Mouse (Mus musculus) heart, postnatal 10 days (tissue): ENCODE data around the gene Use1. TPM values are rescaled to one million over a fixed set of nuclear protein-coding genes. Genes with fewer than 3 reads are reported as not detected.
A peak's percentile ranks its signal among the peaks of the same experiment; 100 is the strongest.

Source experiments
- DNase-seq, 2 experiments: peaks; one replicate each; pipeline ENCODE4 v3.0.0; 2021
- intact Hi-C: fragments of 180-260 bp; cut with DNase I; formaldehyde crosslinking; loops from one replicate; pipeline ENCODE4 v1.15.1; 2025
- total RNA-seq, 2 experiments: library from RNA; stranded (reverse); gene quantifications; 2 replicates each; pipeline ENCODE4 v1.2.3; 2021

Gene Use1
- total RNA-seq, 2 experiments from 2014 or later, result 110 to 116 TPM

DNA sequence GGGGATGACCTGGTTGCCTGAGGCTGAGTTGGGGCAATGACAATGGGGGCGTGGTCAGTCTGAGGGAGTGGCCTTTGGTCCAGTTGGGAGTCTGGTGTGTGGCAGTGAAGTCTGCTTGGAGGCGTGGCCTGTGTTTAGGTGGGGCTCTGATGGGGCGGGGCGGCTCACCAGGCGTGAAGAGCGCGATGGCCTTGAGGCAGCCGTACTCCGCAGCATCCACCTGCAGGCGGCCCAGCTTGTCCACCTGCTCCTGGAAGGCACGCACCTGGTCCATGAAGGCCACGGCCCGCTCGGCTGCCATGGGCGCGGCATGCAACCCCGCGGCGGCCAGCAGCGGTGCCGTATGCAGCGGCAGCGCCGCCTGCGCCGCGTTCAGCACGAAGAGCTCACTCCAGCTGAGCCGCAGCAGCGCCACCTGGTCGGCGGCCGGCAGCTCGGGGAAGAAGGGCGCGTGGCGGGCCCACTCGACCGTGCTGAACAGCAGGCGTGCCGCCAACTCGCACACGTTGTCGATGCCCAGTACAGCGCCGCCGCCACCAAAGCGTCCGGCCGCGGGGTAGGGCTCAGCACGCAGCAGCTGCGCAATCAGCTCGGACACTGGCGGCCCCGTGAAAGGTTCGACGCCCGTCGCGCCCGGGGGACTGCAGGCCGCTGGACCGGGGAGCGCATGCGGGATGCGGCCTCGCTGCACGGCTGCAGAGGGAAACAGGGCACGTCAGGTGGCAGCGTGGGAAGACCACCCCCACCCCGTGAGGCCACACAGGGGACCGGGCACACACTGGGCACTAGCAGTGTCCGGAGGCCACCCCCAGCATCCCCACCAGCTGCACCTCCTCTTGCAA, 9.2 kb downstream of the Use1 start:
- DNase-seq, result peak; percentile 58 to 65
- intact Hi-C loops, result no loop called here

DNA sequence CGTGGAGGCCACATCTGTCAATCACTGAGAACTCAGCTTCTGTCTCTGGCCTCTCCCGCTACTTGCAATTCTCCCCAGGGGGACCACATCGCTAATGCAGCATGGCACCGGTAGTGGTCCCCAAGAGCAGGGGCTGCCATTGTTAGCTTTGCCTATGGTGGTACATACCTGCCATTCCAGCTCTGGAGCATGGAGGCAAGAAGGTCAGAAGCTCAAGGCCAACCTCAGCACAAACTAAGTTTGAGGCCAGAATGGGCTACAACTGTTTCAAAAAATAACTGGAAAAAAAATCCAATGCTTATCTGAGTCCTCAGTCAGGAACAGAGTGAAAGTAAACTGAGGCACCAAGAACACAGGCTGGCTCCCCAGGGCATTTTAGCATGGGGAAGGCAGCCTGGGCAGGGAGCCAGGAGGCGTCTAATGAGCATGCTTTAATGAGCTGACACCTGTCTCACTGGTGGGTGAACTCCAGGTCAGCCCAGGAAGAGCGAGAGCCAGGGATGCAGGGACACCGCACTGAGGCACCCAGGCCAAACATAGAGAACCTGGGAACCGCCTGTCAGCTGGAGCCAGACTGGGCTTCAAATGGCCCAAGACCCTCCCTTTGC, 9.9 kb downstream of the Use1 start:
- intact Hi-C loops, result no loop called here
- DNase-seq, result no peak

DNA sequence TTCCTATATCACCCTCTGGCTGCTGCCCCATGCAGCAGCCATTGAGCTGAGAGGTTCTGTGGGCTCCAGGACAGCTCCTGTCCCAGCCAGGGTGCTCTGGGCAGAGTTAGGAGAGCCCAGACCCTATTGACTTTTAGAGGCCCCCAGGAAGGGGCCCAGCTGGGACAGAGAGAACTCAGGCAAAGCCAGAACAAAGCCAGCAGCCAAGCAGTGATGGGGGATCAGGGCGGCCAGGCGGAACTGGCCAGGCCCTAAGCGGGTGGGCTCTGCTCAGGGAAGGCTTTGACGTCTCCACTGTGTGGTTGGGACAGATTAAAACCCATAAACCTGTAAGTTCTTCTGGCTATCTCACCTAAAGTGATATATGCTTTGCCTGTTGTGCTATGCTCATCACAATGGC, 12.4 kb downstream of the Use1 start:
- intact Hi-C loops, result no loop called here
- no peak for DNase-seq

DNA sequence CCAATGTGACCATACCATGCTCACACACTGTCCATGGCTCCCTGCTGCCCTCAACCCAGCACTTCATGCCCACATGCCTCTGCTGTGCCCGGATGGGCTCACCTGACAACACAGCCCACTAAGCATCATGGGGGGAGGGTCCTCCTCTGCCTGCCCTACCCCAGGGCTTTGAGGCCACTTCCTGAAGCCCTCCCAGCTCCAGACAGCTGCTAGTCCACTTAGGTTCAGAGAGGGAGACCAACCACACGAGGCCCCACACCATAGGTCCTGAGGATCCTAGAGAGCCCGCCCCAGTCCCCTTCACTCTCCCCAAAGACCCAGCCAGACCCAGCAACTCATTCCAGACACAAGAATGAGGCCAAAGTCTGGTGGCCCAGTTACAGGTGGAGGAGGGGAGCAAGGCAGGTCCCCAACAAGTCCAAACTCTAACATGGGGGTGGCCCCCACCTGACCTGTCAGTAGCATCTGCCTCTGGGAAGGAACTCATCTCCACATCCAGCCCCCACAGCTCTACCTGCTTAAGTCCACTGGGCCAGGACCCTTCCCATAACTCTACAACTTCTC, 12.9 kb downstream of the Use1 start:
- intact Hi-C loops, result no loop called here
- DNase-seq, result no peak

DNA sequence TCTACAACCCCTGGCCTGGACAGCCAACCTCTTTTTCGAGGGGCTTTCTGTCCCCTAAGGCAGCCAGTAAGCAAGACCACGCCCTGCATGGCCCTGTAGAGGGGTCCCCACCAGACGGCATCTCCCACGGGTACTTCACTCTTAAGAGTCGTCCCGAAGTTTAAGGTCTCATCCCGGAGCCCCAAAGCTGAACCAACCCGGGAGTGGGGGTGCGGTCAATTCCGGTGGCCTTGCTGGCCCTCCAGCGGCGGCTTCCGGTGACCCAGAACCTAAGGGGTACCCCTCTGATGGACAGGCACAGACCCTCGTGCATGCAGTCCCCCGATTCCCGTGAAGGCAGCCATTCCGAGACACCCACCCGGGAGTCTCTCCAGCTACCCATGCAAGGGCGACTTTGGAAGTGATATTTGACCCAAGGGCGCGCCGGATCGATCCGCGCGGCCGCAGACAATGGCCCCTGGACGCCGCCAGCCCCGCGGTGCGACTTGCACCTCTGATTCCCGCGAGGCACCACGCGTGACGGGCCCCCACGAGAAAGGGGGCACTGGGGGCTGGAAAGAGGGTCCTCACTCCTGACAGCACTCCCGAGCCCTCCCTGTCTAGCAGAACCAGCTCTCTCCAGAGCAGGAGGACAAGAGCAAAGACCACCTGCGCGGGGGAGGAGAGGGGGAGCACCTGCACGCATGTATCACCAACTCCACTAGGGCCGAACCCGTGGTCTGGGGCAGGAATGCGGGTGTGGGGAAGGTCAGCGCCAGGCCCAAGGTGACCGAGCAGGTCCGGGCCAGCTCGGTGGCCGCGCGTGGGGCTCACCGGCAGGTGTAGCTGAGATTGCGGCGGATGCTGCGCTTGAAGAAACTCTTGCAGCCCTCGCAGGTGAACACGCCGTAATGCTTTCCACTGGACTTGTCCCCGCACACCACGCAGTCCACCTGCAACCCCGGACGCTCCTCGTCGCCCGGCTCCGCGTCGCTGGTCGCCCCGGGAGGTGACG, 13.8 kb downstream of the Use1 start:
- intact Hi-C loops, result no loop called here
- DNase-seq, result peak; percentile 51 to 58

DNA sequence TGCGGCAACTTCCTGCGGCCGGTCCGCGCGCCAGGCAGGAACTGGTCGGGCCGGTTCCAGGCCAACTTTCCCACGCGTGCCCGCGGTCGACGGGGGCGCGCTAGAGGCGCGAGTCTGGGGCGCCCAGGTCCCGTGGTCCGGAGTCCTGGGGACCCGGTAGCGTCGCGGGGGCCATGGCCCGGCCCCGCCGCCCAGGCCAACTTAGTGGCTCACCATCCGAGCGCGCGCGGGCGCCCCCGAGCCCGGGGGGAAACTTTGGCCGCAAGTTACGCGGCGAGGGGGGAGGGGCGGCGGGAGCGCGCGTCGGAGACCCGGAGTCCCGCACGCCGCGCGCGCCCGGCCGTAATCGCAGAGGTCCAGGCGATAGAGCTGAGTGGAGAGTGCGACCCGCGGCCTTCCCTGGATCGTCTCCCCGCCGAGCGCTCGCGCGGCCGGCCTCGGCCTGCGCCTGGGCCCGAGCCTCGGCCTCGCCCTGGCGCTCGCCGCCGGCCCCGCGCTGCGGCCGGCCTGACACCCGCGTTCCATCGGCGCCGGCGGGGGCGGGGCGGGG, 14.8 kb downstream of the Use1 start, which contains the start of gene Nr2f6:
TSS of gene Nr2f6 (minus strand) at position 540 of the 550 bp plus-strand sequence.
- intact Hi-C loops, result no loop called here
- DNase-seq, result peak; percentile 83 to 87

DNA sequence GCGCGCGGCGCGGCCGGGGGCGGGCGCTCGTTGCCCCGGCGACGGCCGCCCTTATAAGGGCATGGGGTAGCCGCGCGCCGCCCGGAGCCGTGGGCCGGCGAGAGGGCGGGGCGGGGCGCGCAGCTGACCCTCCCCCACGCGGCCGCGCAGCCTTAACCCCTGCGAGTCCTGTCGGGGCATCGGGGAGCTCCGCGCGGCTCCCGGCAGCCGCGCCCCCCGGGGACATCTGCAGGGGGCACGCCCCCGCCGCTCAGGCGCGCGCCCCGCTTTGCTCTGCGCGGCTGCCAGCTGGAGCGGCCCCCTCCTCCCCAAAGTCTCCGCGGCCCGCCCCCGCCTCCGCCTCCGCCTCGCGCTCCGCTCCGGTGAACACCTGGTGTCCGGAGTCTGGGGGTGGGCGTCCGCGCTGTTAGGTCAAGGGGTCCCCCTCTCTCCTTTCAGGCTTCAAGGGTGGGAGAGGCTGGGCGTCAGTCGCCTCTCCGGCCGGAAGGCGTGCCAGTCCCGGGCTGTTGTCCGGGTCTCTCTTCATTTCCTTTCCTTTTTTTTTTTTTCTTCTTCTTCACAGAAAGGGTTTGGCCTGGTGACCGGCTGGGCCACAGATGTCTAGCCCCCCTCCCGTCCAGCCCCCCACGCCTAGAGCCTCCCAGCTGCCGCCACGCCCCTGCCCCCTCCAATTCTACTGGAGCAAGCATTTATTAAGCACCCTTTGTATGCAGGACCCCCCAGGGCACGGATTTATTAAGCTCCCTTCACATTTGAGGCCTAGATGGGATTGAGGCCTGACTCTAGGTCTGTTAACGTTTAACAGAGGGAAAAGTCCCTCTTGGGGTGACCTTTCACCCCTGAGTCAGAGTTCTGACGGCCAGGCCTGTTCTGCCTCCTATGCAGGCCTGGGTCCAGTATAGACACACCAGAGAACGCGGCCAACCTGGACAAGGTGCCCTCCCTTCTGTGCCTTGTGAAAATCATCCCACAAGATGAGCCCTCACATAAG, 15.6 kb downstream of the Use1 start:
- intact Hi-C loops, result no loop called here
- DNase-seq, result peak; percentile 89 to 92

DNA sequence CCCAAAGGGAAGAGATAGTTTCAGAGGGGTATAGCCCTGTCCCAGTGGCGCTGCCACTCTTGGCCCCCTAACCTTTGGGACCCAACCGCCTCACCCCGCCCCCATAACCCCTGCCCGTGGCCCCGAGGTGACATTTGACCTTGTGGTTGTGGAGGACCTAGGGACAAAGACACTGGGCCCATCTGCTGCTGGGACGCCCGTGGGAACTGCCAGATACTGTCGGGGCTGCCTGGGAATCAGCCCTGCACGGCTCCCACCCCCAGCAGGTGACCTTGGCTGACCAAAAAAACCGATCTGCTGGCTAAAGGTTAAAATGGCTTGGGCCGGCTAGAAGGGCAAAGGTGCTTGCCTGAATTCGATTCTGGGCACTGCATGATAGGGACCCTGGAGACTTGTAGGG, 16.7 kb downstream of the Use1 start:
- intact Hi-C loops, result no loop called here
- DNase-seq, result no peak

DNA sequence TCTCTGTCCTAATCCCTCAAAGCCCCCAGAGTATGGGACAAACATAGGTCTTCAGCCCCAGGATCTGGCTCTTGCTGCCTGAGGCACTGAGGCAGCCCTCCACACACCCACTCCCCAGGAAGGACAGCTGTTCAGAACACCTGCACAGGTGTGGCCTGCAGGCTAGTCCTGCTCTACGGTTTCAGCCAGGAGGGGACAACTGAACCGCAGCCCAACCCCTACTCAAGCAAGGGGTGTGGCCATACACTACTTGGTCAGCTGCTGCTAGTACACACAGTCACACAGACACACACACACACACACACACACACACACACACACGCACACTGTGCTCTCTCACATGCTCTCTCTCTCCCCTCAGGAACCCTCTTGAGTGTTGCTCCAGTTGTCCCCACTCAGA, 17.2 kb downstream of the Use1 start:
- intact Hi-C loops, result no loop called here
- DNase-seq, result no peak

DNA sequence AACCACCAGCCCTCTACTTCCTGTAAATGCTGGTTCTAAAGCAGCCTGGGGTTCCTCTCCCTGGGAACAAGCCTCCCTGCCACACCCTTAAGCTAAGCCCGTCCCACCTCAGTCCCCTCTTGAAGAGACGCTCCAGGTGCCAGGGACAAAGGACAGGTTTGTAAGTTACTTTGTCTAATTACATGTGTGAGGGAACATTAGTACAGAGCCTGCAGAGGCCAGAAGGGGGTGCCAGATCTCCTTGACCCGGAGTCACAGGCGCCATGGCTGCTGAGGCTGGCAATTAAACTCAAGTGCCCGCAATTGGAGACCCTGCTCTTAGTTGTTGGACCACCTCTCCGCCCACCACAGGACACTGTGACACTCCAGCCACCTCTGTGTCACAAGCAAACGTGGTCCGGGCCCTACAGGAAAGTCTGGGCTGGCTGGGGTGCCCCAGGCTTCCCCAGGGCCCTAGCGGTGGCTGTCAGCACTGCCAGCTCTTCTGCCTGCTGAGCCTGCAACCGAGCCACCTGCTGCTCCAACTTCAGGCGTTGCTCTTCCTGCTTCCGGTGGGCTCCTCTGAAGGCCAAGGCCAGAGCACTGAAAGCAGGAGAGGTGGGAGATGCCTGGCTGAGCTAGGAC, 18.7 kb downstream of the Use1 start:
- intact Hi-C loops, result no loop called here
- DNase-seq, result no peak

DNA sequence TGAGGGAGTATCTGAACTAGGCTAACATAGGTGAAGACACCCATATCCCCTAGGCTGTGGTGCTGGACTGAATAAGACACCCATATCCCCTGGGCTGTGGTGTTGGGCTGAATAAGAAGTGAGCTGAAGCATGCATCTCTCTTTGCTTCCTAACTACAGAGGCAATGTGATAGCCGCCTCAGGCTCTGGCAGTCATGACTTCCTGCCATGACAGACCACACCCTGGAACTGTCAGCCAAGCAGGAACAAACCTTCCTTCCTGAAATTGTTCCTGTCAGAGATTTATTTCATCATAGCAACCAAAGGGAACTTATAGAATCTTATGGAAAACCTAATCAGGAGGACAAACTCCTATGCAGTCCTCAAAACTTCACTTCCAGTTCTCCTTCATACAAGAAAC, 21.6 kb downstream of the Use1 start:
- intact Hi-C loops, result no loop called here
- DNase-seq, result no peak

DNA sequence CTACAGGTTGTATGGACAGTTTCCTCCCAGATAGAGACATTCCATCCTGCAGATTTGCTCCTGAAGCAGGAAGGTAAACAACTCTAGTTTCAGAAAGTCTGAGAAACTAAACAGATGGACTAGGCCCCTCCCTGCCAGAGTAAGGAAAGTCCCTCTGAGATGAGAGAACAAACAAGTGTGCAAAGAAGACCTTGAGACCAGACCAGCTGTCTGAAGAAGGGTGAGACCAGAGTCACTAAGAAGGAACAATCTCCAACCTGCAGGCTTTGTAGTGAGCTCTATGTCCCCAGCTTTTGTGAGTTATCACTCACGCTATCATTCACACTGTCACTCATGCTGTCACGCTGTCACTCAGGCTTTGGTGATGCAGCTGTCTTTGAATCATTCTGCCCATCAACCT, 25.0 kb downstream of the Use1 start:
- DNase-seq, result no peak
- intact Hi-C loops, result no loop called here

DNA sequence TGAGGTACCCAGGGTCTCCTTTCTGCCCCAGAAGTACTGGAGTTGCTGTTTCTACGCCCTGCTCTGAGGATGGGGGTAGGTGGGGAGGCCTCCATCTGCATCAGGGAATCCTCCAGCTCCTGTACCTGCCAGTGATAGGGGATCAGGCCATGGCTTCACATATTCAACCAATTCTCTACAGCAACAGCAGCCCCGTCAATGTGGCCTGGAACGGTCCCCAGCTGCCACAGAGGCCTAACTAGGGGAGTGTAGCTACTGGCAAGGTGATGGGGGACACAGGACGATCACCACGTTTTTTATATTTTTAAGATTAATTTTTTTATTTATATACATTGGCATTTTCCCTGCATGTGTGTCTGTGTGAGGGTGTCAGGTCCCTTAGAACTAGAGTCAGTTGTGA, 25.7 kb downstream of the Use1 start:
- intact Hi-C loops, result no loop called here
- no peak for DNase-seq

DNA sequence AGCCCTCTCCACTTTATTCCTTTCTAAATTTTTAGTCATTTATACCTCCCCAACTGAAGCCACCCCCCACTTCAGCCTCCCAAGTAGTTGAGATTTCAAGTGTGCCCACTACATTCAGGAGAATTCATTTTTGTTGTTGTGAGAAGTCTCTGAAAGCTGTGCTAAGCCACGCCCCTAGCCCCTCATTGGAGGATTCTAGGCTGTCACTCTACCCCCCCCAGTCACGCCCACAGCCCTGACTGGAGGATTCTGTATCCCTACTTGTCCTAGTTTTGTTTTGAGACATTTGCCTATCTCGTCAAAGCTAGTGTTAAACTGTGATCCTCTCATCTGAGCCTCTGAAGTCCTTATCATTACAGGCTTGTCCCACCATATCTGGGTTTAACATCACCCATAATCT, 26.2 kb downstream of the Use1 start:
- intact Hi-C loops, result no loop called here
- no peak for DNase-seq

DNA sequence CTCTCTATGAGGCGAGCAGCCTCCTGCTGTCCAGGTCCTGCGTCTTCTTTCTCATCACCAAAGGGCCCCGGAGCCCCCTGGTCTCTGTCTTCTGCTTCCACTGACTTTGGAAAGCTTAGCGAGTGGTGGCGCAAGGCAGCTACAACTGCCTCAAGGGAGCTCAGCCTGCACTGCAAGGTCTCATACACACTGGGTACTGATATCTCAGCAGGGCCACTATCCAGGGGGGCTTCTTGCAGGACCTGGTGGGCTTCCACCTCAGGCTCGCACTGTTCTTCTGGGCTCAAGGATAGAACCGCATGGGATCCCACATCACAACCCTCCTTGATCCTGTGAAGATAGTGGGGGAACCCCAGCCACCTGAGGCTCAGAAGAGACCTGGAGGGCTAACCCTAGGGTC, 27.8 kb downstream of the Use1 start:
- DNase-seq, result no peak
- intact Hi-C loops, result no loop called here

DNA sequence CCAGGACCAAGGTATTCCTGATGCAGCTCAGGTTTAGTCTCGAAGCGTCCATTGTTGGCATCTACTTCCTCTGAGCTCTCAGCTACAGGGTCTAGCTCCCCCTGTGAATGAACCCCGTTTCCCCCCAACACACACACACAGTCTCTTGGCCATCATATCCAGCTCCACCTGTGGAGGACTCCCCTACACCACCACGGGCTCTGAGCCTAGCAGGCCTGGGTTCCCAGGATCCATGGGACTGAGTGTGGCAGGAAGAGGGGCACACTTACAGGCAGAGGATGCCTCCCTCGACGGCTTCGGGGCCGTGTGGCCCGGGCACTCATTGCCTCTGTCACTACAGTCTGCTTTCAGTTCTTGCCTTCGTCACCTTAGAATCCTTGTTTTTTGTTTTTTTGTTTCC, 28.4 kb downstream of the Use1 start:
- intact Hi-C loops, result no loop called here
- DNase-seq, result no peak

DNA sequence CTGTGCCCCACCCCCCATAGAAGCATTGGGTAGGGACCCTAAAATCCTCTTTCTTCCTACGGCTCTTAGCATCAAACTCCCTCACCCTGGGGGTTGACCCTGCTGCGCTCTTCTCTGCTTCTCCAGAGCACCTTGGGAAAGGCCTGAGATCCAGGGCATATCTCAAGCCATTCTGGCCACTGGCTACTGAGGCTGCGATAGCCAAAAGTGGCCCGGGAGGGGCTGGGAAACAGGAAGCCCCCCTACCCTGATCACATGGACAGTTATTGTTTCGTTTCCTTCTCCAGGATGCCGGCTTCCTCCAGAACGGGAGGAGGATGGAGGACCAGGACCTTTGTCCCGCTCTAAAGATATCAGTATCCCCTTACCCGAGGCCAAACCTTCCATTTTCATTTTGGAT, 29.0 kb downstream of the Use1 start, which contains the start of gene Ushbp1:
TSS of gene Ushbp1 (minus strand) at position 174 of the 400 bp plus-strand sequence.
- peak; percentile 53 to 58 for DNase-seq
- intact Hi-C loops, result no loop called here

DNA sequence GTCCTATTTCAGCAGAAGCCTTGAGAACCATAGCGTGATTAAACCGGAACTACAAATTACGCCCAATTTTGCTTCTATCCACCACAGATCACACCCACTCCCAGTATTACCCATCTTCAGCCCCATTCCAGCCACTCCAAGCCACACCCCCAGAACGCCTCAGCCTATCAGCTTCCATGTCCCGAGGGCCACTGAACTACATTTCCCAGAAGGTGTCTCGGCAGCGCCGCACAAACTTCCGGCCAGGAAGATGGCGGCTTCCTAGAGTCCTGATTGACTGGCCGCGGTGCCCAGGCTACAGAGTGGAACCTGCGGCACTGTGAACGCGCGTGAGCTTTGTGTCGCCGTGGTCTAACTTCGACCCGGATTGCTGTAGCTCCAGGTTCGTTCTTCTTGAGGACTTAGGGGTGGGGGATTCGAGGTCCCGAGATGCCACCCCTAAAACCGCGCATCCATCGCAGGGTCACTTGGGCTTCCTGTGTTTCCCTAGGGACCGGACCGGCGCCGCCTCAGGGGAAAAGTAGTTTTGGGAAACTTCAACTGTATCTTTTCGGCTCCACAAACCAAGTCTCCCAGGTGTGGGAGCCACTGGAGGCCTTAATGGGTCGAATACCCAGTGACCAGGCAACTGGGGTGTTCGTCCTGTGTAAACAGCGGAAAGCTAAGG, 30.1 kb downstream of the Use1 start, which contains the start of gene Babam1:
TSS of gene Babam1 (plus strand) at position 223 of the 667 bp plus-strand sequence.
- DNase-seq, result peak; percentile 95
- intact Hi-C loops, result no loop called here
